ENCODE assay signal across 8 mouse cellular contexts in genomic region chr4:132353481-132353885, GRCm38 (mm10). TPM values are rescaled to one million over a fixed set of nuclear protein-coding genes. Genes with fewer than 3 reads are reported as not detected.
DNase-seq lines count a peak whose midpoint lies in the region; ATAC-seq lines count a peak whose summit lies in the region.

TSS of gene Rcc1 (minus strand) at chr4:132353605.

- WGBS in hindbrain, embryonic 11.5 days, result under 1% methylated on average over 31 of the region's 31 CpGs

- no peaks in the 10 kb centered on the region for H3K27me3 ChIP-seq in hindbrain, embryonic 11.5 days (ENCODE audit: control insufficient read depth, insufficient read depth, low read length)

- peak within 1 kb of the TSS; percentile 77 for H3K4me2 ChIP-seq in hindbrain, embryonic 11.5 days (replicated peaks; ENCODE audit: low read depth, low read length)

- H3K36me3 ChIP-seq in hindbrain, embryonic 11.5 days (ENCODE audit: control insufficient read depth, insufficient read depth, low read length), result no peaks in the 10 kb centered on the region

- no peaks in the 10 kb centered on the region for H3K9me3 ChIP-seq in hindbrain, embryonic 11.5 days (ENCODE audit: control insufficient read depth, low read length)

- peak within 1 kb of the TSS; percentile 82 for H3K27ac ChIP-seq in hindbrain, embryonic 11.5 days (ENCODE audit: low read depth, low read length)

- peak; percentile 92 for DNase-seq in MN1 (ENCODE audit: low spot score)
- DNase-seq in cerebellum, adult 9-10 months, result peak; percentile 85
- DNase-seq in hindbrain, embryonic 11.5 days (ENCODE audit: low spot score), result peak; percentile 91
- peak; percentile 78 to 83 for DNase-seq in layer of hippocampus, postnatal 10 days (ENCODE audit: low spot score in 2 of 2)
- peak; percentile 94 for DNase-seq in lung, postnatal 10 days
- peak; percentile 90 for DNase-seq in ovary, postnatal 36 days (ENCODE audit: low spot score)
- DNase-seq in thymus, postnatal 25 days, result peak; percentile 95

- peak within 1 kb of the TSS; percentile 76 for H3K9ac ChIP-seq in hindbrain, embryonic 11.5 days (ENCODE audit: low read depth, low read length)

- peak within 1 kb of the TSS; percentile 68 for H3K4me3 ChIP-seq in hindbrain, embryonic 11.5 days (ENCODE audit: low read depth, low read length)

- no peaks in the 10 kb centered on the region for H3K4me1 ChIP-seq in hindbrain, embryonic 11.5 days (replicated peaks; ENCODE audit: control insufficient read depth, insufficient read depth, low read length)

- peak; percentile 89 for ATAC-seq in frontal cortex, adult (ENCODE audit: low TSS enrichment)
- peak; percentile 88 for ATAC-seq in hindbrain, embryonic 11.5 days (ENCODE audit: low FRiP score)

RNA-seq across cellular contexts. Expression of gene Rcc1, which starts in this region (rescaled TPM):
- polyA plus RNA-seq in hindbrain, embryonic 11.5 days (2014; fragmentation: Nextera tagmentation; extraction: Ambion mirVana), result 51.3 and 53.6 TPM in 2 replicates
- total RNA-seq in layer of hippocampus, postnatal 10 days (2021), result 10 to 100 TPM; 17.7 to 20.1 TPM

Comparison
In these comparisons a context has a peak if more than half of its experiments do, and no peak if none do; other contexts are left out.
1. Peak in every context shown above with its lines: DNase-seq, ATAC-seq, H3K4me3 ChIP-seq and H3K27ac ChIP-seq.